Comparison of ENCODE assay signal across 11 mouse cellular contexts in the genomic region with DNA sequence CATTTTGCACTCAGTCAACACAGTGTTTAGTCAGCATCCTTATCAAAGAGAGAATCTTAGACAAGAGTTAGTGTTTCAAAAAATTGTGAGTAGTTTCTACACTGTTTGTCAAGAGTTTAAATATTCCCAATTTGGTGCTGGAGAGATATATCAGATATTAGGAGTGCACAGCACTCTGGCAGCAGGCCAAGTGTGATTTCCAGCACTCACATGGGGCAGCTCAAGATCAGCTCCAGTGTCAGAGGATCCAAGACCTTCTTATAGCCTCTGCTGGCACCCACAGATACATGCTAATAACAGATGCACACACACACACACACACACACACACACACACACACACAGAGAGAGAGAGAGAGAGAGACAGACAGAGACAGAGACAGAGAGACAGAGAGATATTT.
"Had no signal": no experiment of that assay in that cellular context is flagged by ENCODE, and none has a peak within 500 bp of the region (broad histone marks: within the 10 kb centered on the region; RNA-seq: fewer than 3 reads in every experiment).

No protein-coding gene starts in this region.

- H3K27ac ChIP-seq: limb, embryonic 15.5 days; liver, embryonic 12.5 days; midbrain, embryonic 12.5 days; neural tube, embryonic 13.5 days; stomach, embryonic 15.5 days had no signal

- H3K36me3 ChIP-seq: limb, embryonic 15.5 days; liver, embryonic 12.5 days; midbrain, embryonic 12.5 days; neural tube, embryonic 13.5 days; stomach, embryonic 15.5 days had no signal

- H3K4me1 ChIP-seq: limb, embryonic 15.5 days; liver, embryonic 12.5 days; midbrain, embryonic 12.5 days; neural tube, embryonic 13.5 days; stomach, embryonic 15.5 days had no signal

- H3K9me3 ChIP-seq: limb, embryonic 15.5 days; liver, embryonic 12.5 days; midbrain, embryonic 12.5 days; neural tube, embryonic 13.5 days; stomach, embryonic 15.5 days had no signal

- H3K9ac ChIP-seq: limb, embryonic 15.5 days; liver, embryonic 12.5 days; midbrain, embryonic 12.5 days; neural tube, embryonic 13.5 days; stomach, embryonic 15.5 days had no signal

- DNase-seq: kidney, adult 18-20 months; kidney, postnatal 14 days; retina, postnatal 1 day; right cerebral cortex, postnatal 4 days; thymus, postnatal 4 days had no signal

- H3K27me3 ChIP-seq: limb, embryonic 15.5 days; liver, embryonic 12.5 days; midbrain, embryonic 12.5 days; neural tube, embryonic 13.5 days; stomach, embryonic 15.5 days had no signal

- H3K4me3 ChIP-seq: limb, embryonic 15.5 days; liver, embryonic 12.5 days; midbrain, embryonic 12.5 days; neural tube, embryonic 13.5 days; stomach, embryonic 15.5 days had no signal

- H3K4me2 ChIP-seq: limb, embryonic 15.5 days; liver, embryonic 12.5 days; midbrain, embryonic 12.5 days; neural tube, embryonic 13.5 days; stomach, embryonic 15.5 days had no signal

- ATAC-seq: liver, embryonic 12.5 days; midbrain, embryonic 16.5 days had no signal
